Mouse (Mus musculus) stomach, embryonic 16.5 days (tissue): Measurements from ENCODE around the gene Fhad1. TPM values are rescaled to one million over a fixed set of nuclear protein-coding genes. Genes with fewer than 3 reads are reported as not detected.

ENCODE experiments used
- ATAC-seq: fragments of 200-750 bp; cut with Nextera tagmentation; 2 replicates; pipeline ENCODE4 v1.8.0; 2017; ENCODE audit warnings: moderate number of reproducible peaks, moderate TSS enrichment; ENCODE audit not compliant: insufficient read depth, low FRiP score
- H3K27ac ChIP-seq: fragments of 300-500 bp; sonication (generic); 2 replicates; pipeline ENCODE4 v1.5.1; 2014; ENCODE audit warnings: low read length
- H3K27me3 ChIP-seq: fragments of 300-500 bp; sonication (generic); 2 replicates; pipeline ENCODE4 v1.6.1; 2014; ENCODE audit warnings: low read length, control low read depth, mixed read lengths; ENCODE audit not compliant: control insufficient read depth, insufficient read depth
- H3K36me3 ChIP-seq: fragments of 300-500 bp; sonication (generic); 2 replicates; pipeline ENCODE4 v1.6.1; 2014; ENCODE audit warnings: low read length; ENCODE audit not compliant: control insufficient read depth, insufficient read depth
- H3K4me1 ChIP-seq: fragments of 300-500 bp; sonication (generic); 2 replicates; pipeline ENCODE4 v1.6.1; 2014; ENCODE audit warnings: low read length, control low read depth, mixed read lengths; ENCODE audit not compliant: control insufficient read depth, insufficient read depth
- H3K4me2 ChIP-seq: fragments of 300-500 bp; sonication (generic); 2 replicates; pipeline ENCODE4 v1.6.1; 2014; ENCODE audit warnings: low read depth, low read length, mixed read lengths
- H3K4me3 ChIP-seq: fragments of 300-500 bp; sonication (generic); replicated peaks from 2 replicates; pipeline ENCODE4 v1.5.1; 2014; ENCODE audit warnings: mild to moderate bottlenecking, low read length
- H3K9ac ChIP-seq: fragments of 300-500 bp; sonication (generic); 2 replicates; pipeline ENCODE4 v1.6.1; 2014; ENCODE audit warnings: low read length
- H3K9me3 ChIP-seq: fragments of 300-500 bp; sonication (generic); replicated peaks from 2 replicates; pipeline ENCODE4 v1.6.1; 2016; ENCODE audit warnings: low read length, control low read depth; ENCODE audit not compliant: control insufficient read depth
- WGBS: fragments of 180-500 bp; shearing (Covaris S2); extraction: QIAGEN DNeasy Blood & Tissue Kit; methylation state at CpG from one replicate; pipeline ENCODE4 v1.1.7; 2014; 5-methylcytosine and 5-hydroxymethylcytosine counted together
- polyA plus RNA-seq: library from polyadenylated mRNA; unstranded; fragments of >200 nt; fragmentation: Nextera tagmentation; extraction: Ambion mirVana; gene quantifications from 2 replicates; pipeline ENCODE4 v1.2.1, GENCODE M21; 2015

Fhad1 gene
- polyA plus RNA-seq, 1 experiment from 2014 or later, result 5.3 TPM

DNA sequence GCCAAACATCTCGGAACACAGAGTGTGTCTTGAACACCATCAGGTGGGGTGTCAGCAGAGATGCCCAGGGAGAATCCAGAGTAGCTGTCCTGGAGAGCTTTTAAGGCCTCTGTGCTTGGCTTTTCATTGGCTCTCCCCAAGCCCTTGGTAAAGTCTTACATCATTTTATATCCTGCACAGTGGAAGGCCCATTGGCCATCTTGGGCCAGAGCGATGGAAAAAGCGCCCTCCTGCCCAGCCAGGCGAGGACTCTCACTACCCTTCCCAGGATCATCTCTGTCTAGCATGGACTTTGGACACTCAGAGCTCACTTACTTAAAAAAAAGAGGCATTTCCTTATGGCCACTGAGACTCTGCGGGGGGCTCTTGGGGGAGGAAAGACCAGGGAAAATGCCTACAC lies 58.0 kb downstream of the Fhad1 start:
- H3K27ac ChIP-seq, result peak overlapping the region; percentile 59; the same call in 1 of the 2 replicates
- no peaks in the 10 kb centered on the region for H3K36me3 ChIP-seq
- H3K9me3 ChIP-seq, result 0 out of 2 replicates have a peak, but pooled peaks cover 2% of the 10 kb centered on the region
- ATAC-seq, result no peak
- no peak overlapping the region for H3K4me2 ChIP-seq
- 92% methylated on average over 5 of the region's 5 CpGs for WGBS
- no peaks in the 10 kb centered on the region for H3K27me3 ChIP-seq
- H3K4me1 ChIP-seq, result peaks cover 33% of the 10 kb centered on the region
- no peak overlapping the region for H3K4me3 ChIP-seq
- H3K9ac ChIP-seq, result no peak overlapping the region

DNA sequence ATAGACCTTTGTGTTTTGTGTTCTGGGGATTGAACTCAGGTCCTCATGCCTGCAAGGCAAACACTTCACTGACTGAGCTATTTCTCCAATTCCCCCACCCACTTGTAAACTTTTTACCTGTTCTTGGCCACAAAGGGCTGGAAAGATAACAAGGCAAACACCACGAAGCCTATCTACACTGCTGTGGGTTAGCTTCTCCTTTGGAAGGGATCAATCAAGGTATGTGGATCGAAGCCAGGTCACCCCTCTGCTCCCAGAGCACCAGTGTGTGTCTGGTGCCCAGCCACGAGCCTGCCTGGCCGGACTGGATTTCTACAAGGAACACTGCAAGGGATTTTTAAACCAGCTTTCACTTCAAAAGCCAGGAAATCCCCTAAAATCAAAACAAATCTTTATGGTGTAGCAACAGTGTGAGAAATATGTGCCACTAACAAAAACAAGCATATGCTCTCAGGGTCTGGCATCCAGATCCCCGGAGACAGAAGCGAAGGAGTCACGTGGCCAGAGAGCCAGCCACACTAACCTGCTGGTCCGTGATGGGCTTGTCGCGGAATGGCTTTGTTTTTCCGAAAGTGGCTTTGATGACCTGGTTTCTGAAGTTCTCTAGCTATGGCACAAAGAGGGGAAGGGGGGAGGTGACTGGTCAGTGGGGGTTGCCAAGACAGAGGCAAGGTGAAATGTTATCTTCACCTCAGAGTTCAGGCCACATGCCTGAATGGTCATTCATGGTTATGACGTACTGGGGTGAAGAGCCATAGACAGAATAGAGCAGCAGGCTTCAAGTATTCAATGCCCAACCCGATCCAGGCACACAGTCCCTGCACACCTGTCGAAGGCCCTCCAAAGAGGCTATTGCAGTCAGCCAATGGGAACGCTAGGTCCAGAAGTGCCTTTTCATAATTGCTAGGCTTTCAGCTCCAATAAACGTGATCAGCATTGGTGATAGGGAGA lies 59.8 kb downstream of the Fhad1 start:
- no peak overlapping the region for H3K9ac ChIP-seq
- H3K9me3 ChIP-seq, result no peaks in the 10 kb centered on the region
- no peak overlapping the region for H3K4me3 ChIP-seq
- H3K27me3 ChIP-seq, result no peaks in the 10 kb centered on the region
- peaks cover 34% of the 10 kb centered on the region for H3K4me1 ChIP-seq
- H3K27ac ChIP-seq, result no peak overlapping the region
- 51% methylated on average over 16 of the region's 16 CpGs for WGBS
- ATAC-seq, result no peak
- H3K36me3 ChIP-seq, result no peaks in the 10 kb centered on the region
- H3K4me2 ChIP-seq, result no peak overlapping the region

DNA sequence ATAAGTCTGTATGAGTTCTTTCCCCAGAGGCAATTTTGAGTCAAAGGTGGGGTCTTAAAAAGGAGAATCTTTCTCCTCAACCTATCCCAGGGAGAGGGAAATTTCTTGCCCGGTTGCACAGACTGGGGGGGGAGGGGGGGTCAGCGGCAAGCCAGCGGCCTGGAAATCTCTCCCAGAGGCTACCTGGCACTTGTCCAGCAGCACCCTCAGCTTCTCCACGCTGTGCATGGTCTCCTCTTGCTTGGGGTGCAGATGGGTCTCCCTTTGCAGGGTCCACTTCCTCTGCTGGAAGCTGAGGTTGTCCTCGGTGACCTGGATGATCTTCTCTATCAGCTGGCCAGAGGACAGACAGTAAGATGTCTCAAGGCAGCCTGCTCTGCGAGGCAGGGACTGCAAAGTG lies 61.0 kb downstream of the Fhad1 start:
- Histone ChIP-seq H3K4me3 (no peak overlapping the region), H3K36me3 (no peaks in the 10 kb centered on the region), H3K4me2 (no peak overlapping the region), H3K9ac (no peak overlapping the region), H3K27ac (no peak overlapping the region), H3K27me3 (no peaks in the 10 kb centered on the region), H3K4me1 (peaks cover 36% of the 10 kb centered on the region), H3K9me3 (no peaks in the 10 kb centered on the region)
- WGBS, result 61% methylated on average over 6 of the region's 6 CpGs
- no peak for ATAC-seq

DNA sequence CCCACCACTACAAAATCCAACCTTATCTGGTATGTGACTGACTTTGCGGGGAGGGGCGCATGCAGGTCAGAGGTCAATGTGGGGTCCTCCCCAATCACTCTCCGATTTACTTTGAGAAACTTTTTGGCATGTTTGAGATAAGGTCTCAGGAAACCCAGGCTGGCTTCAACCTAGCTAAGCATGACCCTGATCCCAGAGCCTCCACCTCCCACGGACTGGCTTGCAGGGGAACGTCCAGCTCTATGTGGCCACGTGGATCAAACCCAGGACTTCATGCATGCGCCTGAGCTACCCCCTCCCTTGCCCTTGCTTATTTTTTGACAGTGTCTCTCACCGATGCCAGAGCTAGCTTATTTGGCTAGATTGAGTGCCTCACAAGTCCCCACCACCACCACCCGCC lies 61.6 kb downstream of the Fhad1 start:
- ATAC-seq, result no peak
- H3K4me3 ChIP-seq, result no peak overlapping the region

DNA sequence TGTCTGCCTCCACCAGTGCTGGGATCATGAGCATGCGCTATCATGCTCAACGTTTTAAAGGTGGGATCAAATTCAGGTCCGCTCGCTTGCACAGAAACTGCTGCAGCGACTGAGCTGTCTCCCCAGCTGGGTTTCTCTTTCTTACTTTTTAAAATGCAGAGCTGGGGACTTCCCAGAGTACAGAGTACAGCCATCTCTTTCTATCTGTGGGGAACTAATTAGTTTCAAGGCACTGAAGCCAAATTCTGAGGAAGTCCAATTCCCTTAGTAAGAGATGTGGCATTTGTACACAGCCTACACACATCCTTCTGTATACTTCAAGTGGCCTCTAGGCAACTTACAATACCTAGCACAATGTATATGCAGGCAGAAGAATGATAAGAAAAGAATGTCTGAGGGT lies 62.1 kb downstream of the Fhad1 start:
- WGBS, result 50% methylated on average over 5 of the region's 5 CpGs
- Histone ChIP-seq H3K4me2 (no peak overlapping the region), H3K9me3 (no peaks in the 10 kb centered on the region), H3K9ac (no peak overlapping the region), H3K27ac (peak overlapping the region; percentile 15; the same call in 1 of the 2 replicates), H3K36me3 (no peaks in the 10 kb centered on the region), H3K27me3 (no peaks in the 10 kb centered on the region), H3K4me3 (no peak overlapping the region), H3K4me1 (peaks cover 30% of the 10 kb centered on the region; the same call in 1 of the 2 replicates)
- no peak for ATAC-seq

More for the DNA sequence above, 61.6 kb downstream of the Fhad1 start:
- H3K4me1 ChIP-seq, result peaks cover 30% of the 10 kb centered on the region
- H3K27ac ChIP-seq, result no peak overlapping the region
- H3K4me2 ChIP-seq, result no peak overlapping the region
- no peaks in the 10 kb centered on the region for H3K36me3 ChIP-seq
- no peaks in the 10 kb centered on the region for H3K9me3 ChIP-seq
- H3K9ac ChIP-seq, result no peak overlapping the region
- no peaks in the 10 kb centered on the region for H3K27me3 ChIP-seq
- 44% methylated on average over 9 of the region's 9 CpGs for WGBS

DNA sequence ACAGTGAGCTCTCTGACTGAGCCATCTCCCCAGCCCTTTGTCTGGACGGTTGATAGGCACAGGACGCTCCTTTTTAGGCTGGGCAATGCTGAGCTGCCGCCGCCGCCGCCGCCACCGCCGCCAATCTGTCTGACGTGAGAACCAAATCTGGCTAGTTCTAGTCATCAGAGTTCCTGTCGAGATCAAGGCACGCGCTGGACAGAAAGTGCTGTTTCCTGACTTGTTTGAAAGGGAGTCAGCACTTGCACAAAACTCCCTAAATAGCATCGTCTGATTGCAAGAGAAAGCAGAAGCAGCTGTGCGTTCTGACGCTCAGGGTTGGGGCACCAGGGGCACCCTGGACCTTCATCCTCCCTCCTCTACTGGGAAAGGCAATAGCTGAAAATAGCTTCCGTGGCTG lies 62.8 kb downstream of the Fhad1 start:
- peaks cover 30% of the 10 kb centered on the region; the same call in 1 of the 2 replicates for H3K4me1 ChIP-seq
- H3K4me3 ChIP-seq, result no peak overlapping the region
- 62% methylated on average over 17 of the region's 17 CpGs for WGBS
- peak overlapping the region; percentile 15; the same call in 1 of the 2 replicates for H3K27ac ChIP-seq
- ATAC-seq, result no peak
- no peaks in the 10 kb centered on the region for H3K9me3 ChIP-seq
- no peaks in the 10 kb centered on the region for H3K36me3 ChIP-seq
- H3K9ac ChIP-seq, result no peak overlapping the region
- no peaks in the 10 kb centered on the region for H3K27me3 ChIP-seq
- no peak overlapping the region for H3K4me2 ChIP-seq

DNA sequence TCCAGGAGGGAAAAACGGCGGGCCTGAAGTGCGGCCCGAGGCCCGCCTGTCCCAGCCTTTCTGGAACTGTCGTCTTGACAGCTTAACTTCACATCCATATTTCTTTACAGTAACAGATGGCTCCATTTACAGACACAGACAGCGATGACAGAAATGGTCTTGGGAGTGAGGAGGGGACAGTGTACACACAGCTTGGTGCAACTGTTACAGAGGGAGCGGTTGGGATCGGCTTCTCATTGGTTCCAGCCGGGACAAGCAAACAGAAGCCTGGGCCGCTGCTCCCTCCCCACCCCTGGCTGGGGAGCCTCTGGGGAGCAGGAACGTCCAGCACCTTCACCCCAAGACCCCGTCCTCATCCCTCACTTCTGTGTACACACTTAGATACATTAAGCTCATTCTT lies 65.4 kb downstream of the Fhad1 start:
- no peaks in the 10 kb centered on the region for H3K27me3 ChIP-seq
- peak overlapping the region; percentile 84 for H3K27ac ChIP-seq
- peak overlapping the region; percentile 41; the same call in 1 of the 2 replicates for H3K9ac ChIP-seq
- no peaks in the 10 kb centered on the region for H3K9me3 ChIP-seq
- peak; percentile 88 for ATAC-seq
- WGBS, result 17% methylated on average over 13 of the region's 13 CpGs
- no peak overlapping the region for H3K4me3 ChIP-seq
- H3K4me2 ChIP-seq, result peak overlapping the region; percentile 28; the same call in 1 of the 2 replicates
- peaks cover 22% of the 10 kb centered on the region; the same call in 1 of the 2 replicates for H3K4me1 ChIP-seq
- no peaks in the 10 kb centered on the region for H3K36me3 ChIP-seq

DNA sequence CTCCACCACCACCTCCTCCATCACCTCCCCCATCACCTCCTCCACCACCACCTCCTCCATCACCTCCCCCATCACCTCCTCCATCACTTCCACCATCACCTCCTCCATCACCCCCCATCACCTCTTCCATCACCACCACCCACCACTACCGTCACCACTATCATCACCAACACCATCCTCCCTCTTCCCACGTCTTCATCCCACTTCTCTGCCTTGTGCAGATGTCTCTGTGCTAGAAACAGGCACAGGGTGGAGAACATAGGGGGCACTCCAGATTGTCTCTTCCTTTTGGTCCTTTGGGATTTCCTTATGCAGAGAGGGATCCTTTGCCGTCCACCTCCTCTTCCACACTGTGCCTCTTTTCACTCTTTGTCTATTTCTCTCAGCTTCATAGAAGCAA lies 66.1 kb downstream of the Fhad1 start:
- no peaks in the 10 kb centered on the region for H3K9me3 ChIP-seq
- H3K36me3 ChIP-seq, result no peaks in the 10 kb centered on the region
- 0 out of 2 replicates have a peak overlapping the region, but pooled peaks have one; percentile 41 for H3K9ac ChIP-seq
- H3K4me2 ChIP-seq, result no peak overlapping the region
- no peaks in the 10 kb centered on the region for H3K27me3 ChIP-seq
- ATAC-seq, result no peak
- peaks cover 17% of the 10 kb centered on the region; the same call in 1 of the 2 replicates for H3K4me1 ChIP-seq
- H3K4me3 ChIP-seq, result no peak overlapping the region
- 85% methylated on average over 3 of the region's 3 CpGs for WGBS
- H3K27ac ChIP-seq, result peak overlapping the region; percentile 84

DNA sequence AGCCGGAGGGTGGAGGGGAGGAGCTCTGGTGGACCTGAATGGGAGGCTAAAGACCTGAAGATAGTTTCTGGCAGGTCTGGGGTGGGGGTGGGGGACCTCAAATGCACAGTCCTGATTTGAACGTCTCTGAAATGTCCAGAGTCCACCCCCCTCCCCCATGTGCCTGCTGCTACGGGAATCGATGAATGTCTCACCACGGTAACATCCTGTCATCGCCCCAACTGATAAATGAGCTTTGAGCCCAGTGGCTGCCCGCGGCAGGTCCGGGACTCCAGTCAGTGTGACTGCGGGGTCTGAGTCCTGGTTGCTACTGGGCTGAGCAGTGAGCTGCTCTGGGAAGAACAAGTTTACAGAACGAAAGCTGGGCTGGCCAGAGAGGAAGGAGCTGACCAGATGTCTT lies 72.5 kb downstream of the Fhad1 start:
- Histone ChIP-seq H3K36me3 (no peaks in the 10 kb centered on the region), H3K9ac (no peak overlapping the region), H3K27ac (no peak overlapping the region), H3K4me1 (peaks cover 8% of the 10 kb centered on the region; the same call in 1 of the 2 replicates), H3K4me3 (no peak overlapping the region), H3K4me2 (peak overlapping the region; percentile 10; the same call in 1 of the 2 replicates), H3K27me3 (no peaks in the 10 kb centered on the region), H3K9me3 (no peaks in the 10 kb centered on the region)
- WGBS, result 16% methylated on average over 11 of the region's 11 CpGs
- ATAC-seq, result peak; percentile 35; the same call in 1 of the 2 replicates
